Mouse (Mus musculus) cerebellum, postnatal 4 days (tissue): ENCODE results near the gene Tecpr1.

ENCODE experiments used
- DNase-seq, 2 experiments: peaks; one replicate each; pipeline ENCODE4 v3.0.0; 2022; ENCODE audit warnings: low spot score in 2 of 2, mixed read lengths in 1 of 2

The Tecpr1 gene

DNA sequence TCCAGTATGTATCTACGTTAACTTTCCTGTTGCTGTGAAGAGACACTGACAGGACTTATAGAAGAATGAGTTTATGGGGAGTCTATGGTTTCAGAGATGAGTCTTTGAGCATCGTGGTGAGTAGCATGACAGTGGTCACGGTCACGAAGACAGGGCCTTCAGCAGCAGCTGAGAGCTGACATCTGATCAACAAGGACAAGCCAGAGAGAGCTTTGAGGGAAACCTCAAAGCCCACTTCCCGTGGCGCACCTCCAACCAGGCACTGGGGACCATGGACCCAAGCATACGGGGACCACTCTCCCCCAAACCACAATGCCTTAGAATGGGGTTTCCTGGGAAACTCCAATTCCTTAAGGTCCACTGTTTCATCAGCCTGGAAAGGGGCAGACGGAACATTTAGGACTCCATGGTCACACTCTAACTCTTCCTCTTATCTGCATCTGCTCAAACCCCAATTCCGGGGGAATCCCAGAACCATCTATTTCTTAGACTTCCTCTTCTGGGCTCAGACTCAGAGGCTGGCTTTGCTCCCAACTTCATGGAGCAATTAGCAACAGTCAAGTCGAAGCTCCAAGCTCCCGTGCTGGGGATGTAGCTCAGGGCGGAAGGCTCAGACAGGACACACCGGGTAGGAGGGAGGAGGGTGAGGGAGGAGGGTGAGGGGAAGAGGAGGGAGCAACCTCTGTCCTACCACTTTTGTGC lies 28.6 kb upstream of the Tecpr1 start:
- no peak for DNase-seq

DNA sequence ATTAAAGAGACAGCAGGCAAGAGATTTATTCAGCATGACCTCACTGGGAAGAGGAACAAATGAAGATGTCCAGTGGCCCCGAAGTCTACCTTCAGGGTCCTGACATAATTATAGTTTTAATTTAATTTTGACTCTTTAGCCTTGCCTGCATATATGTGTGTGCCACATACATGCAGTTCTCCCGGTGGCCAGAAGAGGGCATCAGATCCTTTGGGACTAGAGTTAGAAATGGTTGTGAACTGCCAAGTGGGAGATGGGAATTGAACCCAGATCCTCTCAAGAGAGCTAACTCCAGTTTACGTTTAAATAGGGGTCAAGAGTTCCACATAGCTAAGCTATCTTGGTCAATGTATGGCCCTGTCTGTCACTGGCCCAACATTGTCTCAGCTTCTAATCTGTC lies 26.5 kb upstream of the Tecpr1 start:
- DNase-seq = no peak

DNA sequence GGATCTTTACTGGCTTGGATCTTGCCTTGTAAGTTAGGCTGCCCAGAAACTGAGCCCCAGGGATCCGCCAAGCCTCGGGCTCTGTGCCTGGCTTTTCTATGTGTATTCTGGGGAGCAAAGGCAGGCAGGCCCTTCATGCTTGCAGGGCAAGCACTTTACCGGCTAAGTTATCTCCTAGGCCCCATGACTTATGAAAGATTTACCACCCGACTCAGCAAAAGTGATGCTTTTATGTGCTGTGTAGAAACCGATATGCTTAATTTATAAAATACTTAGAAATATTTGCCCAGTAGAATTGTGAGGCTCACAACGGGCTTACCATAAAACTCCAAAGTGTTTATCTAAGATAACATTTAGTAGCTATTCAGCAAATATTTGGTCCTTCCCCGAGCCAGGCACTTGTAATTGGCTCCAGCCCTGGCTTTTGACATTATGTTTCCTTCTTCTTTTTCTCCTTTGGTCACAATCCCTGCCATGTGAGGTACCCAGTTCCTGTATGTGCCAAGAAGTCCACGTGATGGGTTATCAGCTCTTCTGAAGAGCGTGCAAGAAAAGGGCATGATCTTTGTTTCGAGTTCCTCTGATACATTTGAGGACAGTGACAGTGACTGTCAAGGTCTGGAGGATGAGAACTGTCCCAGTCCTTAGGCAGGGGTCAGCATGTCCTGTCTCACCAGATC lies 24.6 kb upstream of the Tecpr1 start:
- DNase-seq = no peak

DNA sequence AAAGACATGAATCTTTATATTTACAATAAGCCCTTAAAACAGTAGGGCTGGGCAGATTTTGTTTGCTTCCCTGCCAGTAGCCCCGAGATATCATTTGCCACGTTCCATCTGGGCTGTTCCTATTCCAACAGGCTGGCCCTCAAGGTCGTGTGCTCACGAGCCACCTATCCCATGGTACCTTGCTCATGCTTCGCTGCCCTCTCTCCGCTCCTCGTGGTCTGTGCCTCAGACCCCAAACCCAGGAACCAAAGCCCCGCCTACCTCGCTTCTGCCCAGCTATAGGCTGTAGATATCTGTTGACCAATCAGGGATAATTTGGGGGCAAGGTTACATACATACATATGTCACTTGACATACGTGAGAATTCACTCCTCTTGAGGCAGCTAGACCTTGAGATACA lies 23.9 kb upstream of the Tecpr1 start:
- no peak for DNase-seq

DNA sequence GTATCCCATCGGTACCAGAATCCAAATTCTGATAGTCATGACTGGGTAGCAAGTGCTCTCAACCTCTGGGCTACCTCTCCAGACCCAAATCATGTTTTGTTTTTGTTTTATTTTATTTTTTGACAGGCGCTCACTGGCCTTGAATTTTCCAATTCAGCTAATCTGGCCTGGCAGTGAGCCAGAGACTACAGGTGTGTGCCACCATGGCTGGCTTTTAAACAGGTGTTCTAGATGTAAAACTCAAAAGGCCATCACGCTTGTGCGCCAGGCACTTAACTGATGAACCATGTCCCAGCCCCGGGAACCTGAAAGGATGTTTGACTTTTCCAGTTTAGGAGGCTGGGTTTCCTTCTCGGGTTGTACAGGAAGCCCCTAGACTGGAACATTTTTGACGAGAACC lies 23.3 kb upstream of the Tecpr1 start:
- DNase-seq = no peak

DNA sequence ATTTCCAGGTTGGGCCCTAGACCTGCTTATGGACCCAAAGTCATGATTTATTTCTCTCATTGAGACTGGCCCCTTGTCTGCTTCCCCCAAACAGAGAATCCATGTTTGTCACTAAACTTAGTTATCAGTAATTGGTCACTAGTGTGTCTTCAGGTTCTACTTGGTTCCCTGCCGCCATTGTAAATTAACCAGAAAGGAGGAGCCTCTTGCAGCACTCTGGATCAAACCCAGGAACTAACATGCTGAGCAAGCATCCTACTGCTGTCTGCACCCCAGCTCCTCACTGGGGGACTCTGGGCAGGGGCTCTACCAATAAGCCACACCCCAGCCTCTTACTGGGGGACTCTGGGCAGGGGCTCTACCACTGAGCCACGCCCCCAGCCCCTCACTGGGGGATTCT lies 22.2 kb upstream of the Tecpr1 start:
- no peak for DNase-seq

DNA sequence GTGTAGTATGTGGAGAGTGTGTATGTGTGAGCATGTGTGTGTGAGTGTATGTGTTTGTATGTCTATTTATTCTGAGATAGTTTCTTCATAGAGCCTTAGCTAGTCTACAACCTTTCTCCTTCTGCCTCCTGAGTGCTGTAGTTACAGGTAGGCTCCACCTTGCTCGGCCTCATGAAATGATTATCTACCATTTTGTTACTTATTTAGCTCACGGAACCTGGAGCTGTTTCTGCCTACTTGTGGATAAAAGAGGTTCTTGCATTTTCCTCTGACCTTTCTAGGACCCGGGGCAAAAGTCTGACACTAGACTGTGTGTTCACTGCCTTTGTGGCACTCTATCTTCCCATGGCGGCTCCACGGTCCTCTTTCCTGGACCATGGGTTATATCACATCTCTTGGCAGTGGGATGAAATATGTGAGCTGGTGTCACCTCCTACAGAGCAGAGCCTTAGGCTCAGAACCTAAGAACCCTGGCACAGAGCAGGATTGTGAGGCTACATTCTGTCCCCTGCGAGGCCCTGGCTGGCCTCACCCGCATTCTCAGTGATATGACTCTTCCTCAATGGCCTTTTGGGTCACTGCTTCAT lies 20.6 kb upstream of the Tecpr1 start, which contains the start of gene Bri3:
Bri3 (plus strand) TSS at position 537 of the 587 bp plus-strand sequence.
- no peak for DNase-seq

DNA sequence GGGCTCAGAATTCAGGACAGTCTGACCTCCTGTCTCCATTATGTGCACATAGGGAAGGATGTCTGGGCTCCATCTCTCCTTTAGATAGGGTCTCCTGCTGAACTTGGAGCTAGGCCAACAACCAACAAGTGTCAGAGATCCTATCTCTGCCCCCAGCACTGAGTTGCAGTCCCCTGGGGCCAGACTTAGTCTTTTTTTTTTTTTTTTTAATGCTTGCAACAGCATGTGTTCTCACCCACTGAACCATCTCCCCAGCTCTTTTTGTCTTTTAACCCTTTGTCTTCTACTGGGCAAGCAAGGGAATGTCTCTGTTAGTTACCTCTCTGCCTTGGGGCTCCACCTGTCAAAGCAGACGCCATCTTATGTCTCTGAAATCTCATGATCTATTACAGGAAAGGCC lies 15.6 kb upstream of the Tecpr1 start:
- no peak for DNase-seq

DNA sequence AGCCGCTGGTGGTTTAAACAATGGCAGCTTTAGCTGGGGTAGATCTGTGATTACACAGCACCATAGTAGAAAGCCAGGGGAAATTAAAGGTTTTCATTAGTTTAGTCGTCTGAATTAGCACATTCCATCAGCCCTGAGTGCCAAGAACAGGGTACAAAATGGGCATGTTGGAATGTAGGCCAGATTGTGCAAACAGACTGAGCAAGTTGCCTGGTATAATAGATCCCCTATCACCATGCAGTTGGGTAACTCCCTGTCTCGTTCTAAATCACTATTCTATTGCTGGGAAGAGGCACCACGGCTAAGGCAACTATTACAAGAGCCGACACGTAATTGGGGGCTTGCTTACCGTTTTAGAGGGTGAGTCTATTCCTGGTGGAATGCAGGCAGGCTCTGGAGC lies 11.3 kb upstream of the Tecpr1 start:
- DNase-seq = no peak

DNA sequence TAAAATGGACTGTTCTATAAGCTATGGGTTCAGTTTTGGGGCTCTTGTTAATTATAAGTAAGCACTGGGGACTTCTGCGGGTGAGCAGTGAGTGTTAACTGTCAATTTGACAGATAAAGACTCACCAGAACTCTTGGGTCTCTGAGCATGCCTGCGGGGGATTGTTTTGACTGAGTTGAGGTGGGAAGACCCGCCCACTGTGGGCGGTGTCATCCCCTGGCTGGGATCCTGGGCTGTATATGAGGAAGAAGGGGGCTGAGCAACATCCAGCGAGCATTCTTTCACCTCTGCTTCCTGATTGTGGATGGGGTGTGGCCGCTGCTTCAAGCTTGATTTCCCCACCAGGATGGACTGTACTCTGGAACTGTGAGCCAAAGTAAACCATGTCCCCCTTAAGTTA lies 10.8 kb upstream of the Tecpr1 start:
- DNase-seq = no peak

DNA sequence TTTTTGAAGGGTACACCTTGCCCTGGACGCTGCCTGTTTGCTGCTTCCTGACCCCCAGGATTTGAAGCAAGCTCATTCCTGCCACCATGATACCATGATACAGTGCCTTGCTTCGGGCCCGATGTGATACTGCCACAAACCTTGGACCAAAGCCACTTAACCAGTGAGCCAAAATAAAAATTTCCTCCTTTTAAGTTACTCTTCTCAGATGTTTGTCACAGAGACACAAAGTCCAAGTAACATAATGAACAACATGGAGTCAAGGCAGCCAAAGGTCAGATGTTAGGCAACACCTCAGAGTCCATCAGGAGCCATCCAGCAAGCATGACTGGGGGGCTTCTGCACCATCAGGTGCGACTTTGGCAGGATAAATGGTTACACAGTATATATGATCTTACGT lies 9.1 kb upstream of the Tecpr1 start:
- no peak for DNase-seq

DNA sequence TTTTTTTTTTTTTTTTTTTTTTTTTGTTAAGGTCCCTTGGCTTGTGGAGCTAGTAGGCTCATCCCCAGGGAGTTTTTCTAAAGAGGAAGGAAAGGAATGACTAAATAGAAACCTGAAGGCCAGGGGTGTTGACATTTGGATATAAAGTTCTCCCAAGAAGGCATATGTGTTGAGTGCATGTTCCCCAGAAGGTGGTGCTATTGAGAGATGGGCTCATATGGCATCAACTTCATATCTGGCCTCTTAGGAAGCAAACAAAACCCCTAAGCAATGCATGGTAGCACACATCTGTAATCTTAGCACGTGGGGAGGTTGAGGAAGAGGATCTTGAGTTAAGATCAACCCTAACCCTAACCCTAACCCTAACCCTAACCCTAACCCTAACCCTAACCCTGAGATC lies 8.0 kb upstream of the Tecpr1 start:
- no peak for DNase-seq

DNA sequence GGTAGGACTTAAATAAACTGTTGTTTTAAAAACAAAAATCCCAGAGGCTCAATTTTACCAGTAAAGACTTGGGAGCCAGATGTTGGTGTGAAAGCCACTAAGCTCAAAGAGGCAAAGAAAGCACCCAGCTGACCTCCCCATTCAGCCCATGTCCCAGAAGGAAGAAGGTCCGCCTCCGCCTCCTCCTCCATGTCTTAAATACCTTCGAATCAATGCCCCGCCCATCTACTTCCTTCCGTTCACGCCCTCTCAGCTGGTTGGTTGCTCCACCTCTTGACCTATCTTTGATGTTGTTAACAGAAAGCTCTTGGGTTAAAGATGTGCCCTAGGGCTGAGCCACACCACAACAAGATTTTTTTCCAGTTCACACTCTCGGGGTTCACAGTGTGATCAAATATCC lies 6.8 kb upstream of the Tecpr1 start:
- DNase-seq = no peak

DNA sequence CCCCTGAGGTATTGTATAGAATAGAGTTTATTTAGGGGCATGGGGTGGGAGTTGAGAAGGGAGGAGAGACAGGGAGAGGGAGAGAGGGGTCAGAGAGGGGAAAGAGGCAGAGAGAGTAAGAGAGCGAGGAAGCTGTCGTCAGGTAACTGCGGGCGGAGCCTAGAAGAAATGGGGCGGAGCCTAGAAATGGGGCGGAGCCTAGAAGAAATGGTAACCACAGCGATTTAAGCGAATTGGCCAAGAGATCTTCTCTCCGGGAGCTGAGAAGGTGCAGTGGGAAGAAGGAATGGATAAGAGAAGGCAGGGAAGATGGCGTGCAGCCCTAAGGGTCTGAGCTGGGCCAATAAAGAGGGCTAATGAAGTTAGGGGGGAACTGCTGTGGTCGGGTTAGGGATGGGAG lies 2.8 kb upstream of the Tecpr1 start:
- no peak for DNase-seq

DNA sequence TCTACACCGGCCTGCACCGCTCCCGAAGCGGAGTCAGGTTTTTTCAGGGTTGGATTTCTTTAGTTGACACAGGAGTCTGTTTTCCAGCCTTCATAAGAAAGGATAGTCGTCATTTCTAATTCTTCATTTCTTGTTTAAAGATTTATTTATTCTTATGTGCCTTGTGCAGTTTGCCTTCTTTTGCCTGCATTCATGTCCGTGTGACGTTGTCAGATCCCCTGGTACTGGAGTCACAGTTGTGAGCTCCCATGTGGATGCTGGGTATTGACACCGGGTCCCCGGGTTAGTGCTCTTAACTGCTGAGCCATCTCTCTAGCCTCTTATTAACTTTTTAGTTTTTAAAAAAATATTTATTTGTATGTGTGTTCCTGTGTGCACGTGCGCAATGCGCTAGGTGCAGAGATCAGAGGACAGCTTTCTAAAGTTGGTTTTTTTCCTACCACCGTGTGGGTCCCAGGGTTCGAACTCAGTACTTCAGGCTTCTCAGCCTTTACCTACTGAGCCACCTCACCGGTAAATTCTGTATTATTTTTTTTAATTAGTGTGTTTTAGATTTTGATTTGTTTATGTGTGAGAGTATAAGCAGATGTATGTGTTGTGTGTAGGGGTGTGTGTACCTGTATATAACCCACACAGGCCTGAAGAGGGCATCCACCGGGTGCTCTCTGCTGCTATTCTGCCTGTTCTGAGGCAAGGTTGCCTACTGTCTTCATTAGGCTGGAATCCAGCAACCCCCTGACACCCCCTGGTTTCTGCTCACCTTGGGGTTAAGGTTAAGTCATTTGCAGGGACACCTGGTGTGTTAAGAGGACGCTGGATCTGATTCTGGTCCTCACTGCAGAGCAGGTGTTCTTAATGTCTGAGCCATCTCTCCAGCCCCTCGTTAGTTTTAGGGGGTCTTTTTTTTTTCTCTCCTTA lies 743 bp upstream of the Tecpr1 start:
- DNase-seq = no peak

DNA sequence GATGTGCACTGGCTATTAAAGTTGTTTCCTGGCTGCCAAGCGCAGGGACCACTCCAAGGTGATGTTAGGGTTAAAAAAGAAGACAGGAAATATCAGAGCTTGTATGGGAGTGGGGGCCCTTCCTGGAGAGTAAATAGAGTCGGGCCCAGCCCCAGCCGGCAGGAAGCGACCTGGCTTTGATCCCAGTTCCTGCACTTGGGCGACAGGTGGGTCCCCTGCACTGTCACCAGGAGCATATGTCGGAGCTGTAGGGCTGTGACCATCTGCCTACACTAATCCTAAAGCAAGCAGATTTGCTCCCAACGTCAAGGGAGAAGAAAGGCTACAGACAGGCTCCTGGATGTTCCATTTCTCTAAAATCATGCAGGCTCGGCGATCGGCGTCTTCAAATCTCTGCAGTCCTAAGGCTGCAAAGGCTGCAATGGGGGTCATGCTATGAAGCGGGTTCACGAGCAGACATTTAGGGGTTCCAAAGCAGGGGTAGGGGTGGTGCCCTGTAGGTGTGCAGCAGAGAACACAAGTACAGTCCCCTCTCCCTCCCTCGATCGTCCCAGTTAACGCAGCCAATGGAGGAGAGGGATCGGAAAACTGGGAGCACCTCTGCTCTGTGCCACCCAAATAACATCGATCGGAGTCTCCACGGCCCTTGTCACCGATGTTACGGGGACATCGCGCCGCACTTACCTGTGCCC lies 458 bp downstream of the Tecpr1 start:
- DNase-seq = peak in 1 of 2 experiments; percentile 36

DNA sequence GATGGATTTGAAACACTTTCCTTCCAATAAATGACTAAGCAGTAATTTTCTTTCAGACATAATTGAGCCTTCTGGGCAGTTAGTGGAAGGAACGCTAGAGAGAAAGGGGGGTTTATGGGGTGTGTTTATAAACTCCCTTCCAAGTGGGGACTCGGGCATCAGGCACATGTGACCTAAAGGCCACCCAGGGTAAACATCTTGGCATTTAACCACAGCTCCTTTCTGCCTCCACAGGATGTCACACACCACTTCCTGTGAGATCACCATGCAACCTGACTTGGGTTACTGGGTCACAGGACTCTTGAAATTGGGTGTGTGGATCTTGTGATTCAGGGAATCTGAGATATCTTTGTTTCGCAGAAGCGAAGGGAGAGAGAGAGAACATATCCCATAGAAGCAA lies 2.1 kb downstream of the Tecpr1 start:
- no peak for DNase-seq

DNA sequence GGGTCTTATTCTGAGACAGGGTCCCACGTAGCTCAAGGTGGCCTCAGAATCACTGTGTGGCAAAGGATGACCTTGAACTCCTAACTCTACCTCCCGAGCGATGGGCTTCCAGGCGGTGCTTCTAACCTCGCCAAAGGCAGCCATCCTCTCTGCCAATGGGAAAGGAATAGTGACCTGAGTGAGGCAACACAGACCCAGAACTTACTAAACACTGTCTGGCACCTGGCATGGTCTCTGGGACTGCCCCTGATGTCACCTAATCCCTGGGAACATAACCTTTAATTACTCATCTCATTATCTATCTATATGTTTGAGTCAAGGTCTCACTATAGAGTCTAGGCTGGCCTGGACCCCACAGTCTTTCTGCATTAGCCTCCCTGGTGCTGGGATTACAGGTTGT lies 3.5 kb downstream of the Tecpr1 start:
- DNase-seq = no peak

DNA sequence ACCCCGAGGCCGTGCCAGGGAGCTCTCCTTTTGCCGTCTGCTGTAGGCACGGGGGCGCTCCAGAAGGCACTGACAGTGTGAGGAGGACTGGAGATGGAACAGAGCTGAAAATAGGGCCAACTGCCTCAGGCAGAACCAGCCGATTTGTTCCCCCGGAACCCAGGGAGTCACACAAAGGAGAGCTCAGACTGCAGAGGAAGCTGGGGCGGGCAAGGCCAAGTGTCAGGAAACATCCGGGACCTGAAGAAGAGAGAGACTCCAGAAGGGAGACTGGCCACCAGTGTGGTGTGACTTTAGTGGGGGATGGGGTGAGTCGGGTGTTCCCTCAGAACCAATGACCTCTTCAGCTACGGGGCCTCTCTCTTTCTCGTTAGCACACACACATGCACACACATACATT lies 4.1 kb downstream of the Tecpr1 start:
- DNase-seq = no peak

DNA sequence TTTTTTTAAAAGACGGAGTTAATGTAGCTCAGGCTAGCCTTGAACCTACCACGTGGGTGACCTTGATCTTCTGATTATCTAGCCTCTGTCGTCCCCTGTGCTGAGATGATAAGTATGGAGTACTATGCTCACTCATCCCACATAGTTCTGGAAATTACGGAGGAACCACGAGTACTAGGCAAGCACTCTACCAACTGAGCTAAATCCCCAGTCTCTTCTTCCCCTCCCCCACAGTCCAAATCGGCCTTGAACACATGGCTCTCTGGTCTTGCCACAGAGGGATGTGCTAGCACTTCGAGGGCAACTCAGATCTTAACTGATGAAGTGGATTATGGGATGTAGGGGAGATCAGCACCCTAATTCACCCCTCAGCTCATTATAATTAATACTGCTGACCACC lies 5.4 kb downstream of the Tecpr1 start:
- no peak for DNase-seq

DNA sequence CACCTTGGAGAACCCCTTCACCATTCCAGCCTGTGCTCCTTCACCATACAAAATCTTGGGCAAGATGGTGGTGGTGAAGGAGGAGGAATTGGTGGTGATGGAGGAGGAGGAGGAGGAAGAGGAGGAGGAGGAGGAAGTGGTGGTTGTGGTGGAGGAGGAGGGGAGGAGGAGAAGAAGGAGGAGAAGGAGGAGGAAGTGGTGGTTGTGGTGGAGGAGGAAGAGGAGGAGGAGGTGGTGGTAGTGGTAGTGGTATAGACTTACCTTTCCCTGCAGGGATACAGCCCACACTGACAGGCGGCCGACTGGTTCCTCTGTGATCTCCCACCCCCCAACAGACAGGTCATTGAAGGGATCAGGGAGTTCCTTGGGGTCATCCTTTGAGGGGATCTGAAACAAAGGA lies 7.4 kb downstream of the Tecpr1 start:
- no peak for DNase-seq

DNA sequence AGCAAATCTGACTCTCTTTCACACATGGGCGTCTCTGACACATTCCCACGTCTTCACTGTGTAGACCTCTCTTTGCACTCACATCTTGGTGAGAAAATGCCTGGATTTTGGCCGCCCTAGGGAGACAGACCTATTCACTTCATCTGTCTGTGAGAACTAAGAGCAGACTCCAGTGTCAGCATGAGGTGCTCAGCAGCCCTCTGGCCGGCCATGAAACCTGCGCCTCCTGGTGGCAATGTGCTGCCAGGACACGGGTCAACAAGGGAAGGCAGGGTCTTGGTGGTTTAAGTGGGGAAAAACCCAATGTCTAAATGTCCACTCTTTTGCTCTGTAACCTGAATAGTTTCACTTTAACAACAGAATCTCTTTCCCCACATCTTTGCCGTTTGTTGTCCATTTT lies 9.0 kb downstream of the Tecpr1 start:
- peak in 1 of 2 experiments; percentile 75 for DNase-seq
